Mouse (Mus musculus) small intestine, adult 2 months (tissue): ENCODE results near the gene Mybpc2.

Source experiments
- CTCF ChIP-seq: fragments of 200-500 bp; IDR thresholded peaks from 2 replicates; pipeline ENCODE4 v1.5.1; 2012; ENCODE audit warnings: low read depth, mild to moderate bottlenecking, control low read depth, inconsistent platforms, low read length, moderate library complexity, mixed read lengths; ENCODE audit not compliant: insufficient replicate concordance, insufficient read length; ENCODE audit errors: extremely low read depth
- POLR2A ChIP-seq: fragments of 200-500 bp; IDR thresholded peaks from 2 replicates; pipeline ENCODE4 v1.6.1; 2012; ENCODE audit warnings: low read depth, mild to moderate bottlenecking, control low read depth, inconsistent platforms, low read length, moderate library complexity

- TF ChIP-seq POLR2A (no peak), CTCF (no peak)
Observed at GRCm38 (mm10) chr7:44543071-44543470, 18.6 kb upstream of the Mybpc2 start.
